Mouse (Mus musculus) MEL (cell line): ENCODE data around the gene Prkce.
A peak's percentile ranks its signal among the peaks of the same experiment; 100 is the strongest.

Experiments used
- MAZ ChIP-seq: IDR thresholded peaks from 2 replicates; pipeline ENCODE4 v1.6.1; 2012; ENCODE audit warnings: low read depth, mild to moderate bottlenecking, inconsistent platforms, low read length, improper control_type of control experiment
- POLR2A ChIP-seq, 2 experiments: IDR thresholded peaks; 2 replicates each; pipeline ENCODE4 v1.6.1; 2011 to 2012; ENCODE audit warnings: low read length in 2 of 2, mild to moderate bottlenecking in 2 of 2, control low read depth in 1 of 2, improper control_type of control experiment in 1 of 2, low read depth in 1 of 2, moderate library complexity in 1 of 2; ENCODE audit not compliant: control insufficient read depth in 1 of 2, insufficient read depth in 1 of 2, poor library complexity in 1 of 2
- SIN3A ChIP-seq: IDR thresholded peaks from 2 replicates; pipeline ENCODE4 v1.6.1; 2012; ENCODE audit warnings: low read length, improper control_type of control experiment, inconsistent platforms

- TF ChIP-seq SIN3A (peak; percentile 68), POLR2A (IDR thresholded peaks at IDR 0.05; ENCODE audit: control insufficient read depth in 1 of 2, insufficient read depth in 1 of 2, low read depth in 1 of 2, low read length in 2 of 2, poor library complexity in 1 of 2) (no peak), MAZ (no peak)
Observed at GRCm38 (mm10) chr17:86354896-86355295, 187.3 kb downstream of the Prkce start.
